Mouse (Mus musculus) lung, postnatal 10 days (tissue): ENCODE results near the gene Map7.
A peak's percentile ranks its signal among the peaks of the same experiment; 100 is the strongest.

Experiments
- DNase-seq: peaks from one replicate; pipeline ENCODE4 v3.0.0; 2021

Gene Map7

DNA sequence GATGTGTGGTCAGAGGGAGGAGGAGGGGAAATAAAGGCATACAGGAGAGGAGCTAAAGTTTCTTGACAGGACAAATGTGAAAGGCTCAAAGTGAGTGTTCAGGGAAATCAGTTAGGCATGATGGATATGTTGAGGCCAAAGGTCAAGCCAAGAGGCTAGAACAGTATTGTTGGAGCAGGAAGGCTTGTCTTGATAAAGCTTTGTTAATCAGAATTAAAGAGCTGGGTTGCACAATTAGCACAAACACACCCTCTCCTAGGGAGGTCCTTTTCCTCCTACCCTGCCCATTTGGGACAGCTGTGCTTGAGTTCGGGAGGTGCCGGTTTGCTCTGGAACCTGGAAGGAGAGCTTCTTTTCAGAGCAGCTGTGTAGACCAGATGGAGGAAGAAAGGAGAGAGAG lies 5.2 kb downstream of the Map7 start:
- no peak for DNase-seq

DNA sequence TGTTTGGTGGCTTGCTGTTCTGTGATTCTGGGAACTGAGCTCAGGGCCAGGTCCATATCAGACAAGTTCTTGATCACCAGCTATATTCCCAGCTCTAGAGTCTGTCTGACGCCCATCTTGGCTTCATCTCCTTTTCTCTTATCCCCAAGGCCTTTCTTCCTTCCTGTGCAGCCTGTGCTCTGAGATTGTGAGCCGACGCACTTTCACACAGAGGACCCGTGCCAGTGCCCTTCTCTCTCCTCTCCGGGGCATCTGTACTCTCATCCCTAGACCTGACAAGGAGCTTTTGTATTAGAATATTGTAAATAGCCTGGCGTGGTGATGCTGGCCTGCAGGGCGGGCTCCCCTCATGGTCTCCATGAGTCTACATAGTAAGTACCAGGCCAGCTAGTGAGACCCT lies 7.1 kb downstream of the Map7 start:
- no peak for DNase-seq

DNA sequence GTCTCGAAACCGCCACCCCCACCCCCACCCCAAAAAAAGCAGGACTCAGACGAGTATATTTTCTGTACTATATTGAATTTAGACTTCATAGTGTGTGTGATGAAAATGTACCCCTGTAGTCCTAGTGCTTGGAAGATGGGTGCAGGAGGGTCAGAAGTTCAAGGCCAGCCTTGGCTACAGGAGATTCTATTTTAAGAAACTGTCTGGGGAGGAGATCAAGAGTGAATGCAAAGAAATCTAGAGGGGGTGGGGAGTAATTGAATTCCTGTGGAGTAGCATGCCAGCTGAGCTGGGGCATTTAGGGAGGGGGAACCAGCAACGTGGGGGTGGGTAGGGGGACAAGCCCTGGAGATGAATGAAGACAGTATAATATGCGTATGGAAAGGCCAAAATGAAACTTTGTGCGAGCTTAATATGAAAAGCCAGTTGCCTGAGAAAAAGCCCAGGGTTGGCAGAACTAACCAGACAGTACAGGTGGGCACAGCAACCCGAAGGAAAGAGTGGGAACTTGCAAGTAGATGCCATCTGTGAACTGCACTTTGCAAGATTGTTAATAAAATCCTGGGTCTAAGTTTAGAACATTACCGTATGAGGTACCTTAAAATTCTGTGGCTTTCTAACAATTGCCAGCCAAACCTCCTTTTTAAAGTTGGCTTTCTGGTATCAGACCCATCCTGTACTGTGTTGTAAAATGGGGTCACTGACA lies 8.9 kb downstream of the Map7 start:
- DNase-seq: no peak

DNA sequence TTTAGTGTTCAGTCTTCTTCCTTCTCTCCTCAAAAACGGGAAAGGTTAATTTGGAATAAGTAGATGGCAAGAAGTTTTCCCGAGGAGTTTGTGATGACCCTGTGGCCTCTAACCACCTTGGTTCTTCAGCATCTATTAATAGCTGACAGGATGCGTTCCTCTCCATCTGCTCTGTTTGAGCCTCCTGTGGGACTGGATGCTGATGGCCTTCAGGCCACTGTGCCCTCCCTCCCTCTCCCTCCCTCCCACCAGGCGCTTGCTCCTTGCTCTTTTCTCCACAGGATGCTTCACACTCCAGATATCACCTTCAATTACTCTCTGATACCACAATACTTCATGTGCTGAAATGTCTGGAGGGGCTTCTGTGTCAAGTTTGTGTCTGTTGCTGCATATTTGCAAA lies 10.5 kb downstream of the Map7 start:
- DNase-seq: no peak

DNA sequence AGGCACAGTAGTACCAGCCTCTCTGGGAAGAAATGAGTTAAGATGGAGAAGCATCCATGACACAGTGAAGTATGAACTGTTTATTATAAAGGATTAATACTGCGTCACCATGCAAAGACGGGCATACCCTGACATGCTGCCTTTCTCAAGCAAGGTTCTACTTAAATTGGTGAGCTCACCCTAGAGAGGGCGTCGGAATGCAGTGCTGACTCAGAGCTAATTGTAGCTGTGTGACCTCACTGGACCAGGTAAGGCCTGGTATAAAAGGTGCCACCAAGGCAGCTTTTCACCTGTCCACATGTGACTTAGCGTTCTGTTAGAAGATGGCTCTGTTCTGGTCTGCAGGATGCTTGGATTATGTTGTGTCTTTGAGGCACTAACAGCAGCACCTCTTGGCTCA lies 11.0 kb downstream of the Map7 start:
- DNase-seq: no peak

DNA sequence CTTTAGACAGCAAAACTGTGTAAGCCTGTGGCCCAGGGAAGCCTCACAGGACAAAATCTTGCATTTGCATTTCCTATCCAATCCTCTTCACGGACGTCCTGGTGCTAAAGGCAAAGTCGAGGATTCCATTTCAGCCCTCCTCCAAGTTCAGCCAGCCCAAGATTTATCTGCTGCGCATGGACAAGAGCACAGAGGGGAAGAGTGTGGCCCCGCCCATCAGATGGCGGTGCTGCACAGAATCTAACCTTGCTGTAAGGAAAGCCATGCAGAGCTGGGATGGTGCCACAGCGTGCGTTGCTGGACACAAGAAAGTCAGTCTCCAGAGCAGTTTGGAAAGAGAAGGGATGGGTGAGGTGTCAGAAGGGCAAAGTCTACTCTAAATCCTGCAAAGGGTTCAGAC lies 12.6 kb downstream of the Map7 start:
- DNase-seq: no peak

DNA sequence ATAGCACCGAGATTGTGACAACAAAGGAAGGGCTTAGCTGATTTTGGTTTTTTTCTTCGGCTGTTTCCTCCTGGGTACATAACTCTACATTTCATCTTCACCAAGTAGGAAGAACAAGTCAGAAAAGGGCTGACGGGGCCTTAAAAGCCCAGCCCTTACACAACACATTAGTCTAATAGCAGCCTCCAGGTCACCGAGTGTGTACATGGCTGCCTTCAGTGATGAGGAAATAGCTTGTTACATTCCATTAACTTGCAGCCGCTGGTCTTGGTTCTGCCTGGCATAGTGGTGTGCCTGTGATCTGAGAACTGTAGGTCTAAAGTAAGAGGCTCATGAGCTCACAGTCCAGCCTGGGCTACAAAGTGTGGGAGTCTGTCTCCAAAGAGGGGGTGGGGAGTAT lies 16.5 kb downstream of the Map7 start:
- DNase-seq: no peak

DNA sequence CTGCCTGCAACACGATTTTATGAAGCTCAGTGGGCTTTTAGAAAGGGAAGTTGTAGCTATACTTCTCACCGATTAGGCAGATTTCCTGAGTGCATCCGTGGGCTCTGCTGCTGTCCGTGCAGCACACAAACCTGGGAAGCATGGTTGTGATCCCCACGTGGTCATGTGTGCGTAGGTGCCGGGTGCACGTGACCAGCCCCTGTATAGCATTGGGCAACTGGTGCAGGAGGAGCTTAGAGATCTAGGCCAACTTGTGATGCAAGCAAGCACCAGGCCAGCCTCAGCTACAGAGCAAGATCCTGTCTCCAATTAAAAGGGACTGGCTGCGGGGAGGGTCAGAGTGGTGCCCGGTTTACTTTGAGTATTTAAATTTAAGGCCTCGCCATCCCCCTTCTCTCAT lies 18.5 kb downstream of the Map7 start:
- DNase-seq: no peak

DNA sequence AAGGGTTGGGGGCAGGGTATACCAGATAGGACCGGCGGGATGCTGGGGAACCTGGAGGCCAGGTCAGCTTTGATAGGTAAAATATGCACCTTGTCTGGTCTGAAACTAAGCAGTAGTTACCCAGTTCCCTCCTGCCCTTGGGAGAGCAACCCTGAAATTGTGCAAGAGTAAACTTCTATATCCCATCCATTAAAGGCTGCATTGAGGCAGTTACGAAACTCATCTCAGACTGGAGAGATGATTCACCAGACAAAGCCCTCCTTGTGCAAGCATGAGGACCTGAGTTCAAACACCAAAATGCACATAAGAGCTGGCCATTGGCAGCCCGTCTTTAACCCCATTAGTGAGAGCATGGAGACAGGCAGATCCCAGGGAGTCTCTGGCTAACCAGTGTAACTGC lies 19.2 kb downstream of the Map7 start:
- no peak for DNase-seq

DNA sequence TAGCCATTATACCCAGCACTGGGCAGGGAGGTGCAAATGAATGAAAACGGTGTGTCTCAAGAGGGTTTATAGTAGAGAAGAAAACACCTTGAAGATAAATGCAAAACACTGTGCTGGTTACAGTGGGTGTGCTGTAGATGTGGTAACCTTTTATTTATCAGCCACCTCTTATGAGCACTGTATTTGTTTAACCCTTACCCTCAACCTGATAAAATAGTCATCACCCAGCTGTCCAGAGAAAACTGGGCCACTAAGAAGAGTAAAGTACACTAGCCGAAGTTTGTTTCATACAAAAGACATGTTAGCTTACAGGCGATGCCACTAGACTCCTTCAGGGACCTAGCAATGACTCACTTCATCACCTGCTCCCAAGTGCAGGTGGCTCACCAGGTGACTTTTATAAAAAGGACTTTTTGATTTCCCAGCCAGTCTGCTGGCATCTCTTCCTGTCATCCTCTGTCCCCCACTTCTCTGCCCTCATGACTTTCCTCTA lies 21.0 kb downstream of the Map7 start:
- no peak for DNase-seq

DNA sequence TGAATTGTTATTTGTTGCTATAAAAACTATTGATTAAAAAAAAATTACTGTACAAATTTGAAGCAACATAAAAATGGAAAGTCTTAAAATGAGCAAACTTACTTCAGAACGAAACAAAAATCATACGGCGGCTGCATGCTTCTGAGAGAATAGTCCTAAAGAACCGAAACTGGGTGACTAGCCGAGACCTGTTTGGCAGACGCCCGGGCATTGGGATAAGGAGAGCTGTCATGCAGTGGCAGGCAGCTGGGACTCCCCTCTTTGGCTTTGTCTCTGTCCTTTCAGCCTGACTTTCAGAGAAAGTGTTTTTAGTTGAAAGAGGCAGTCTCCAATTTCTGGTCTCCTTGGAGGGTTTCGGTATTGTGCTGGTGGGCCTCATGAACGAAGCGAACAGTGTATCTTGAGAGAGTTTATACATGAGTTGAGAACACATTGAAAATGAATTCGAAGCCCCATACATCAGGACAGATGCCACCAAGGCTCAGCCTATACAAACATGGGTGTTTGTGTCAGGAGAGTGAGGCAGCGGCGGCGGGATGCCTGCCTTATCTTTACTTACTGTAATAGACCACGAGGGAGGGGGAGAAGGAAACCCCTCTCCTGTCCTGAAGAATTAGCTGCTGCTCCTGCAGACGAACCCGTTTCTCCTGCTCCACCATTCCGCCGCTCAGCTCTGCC lies 21.8 kb downstream of the Map7 start:
- DNase-seq: no peak

DNA sequence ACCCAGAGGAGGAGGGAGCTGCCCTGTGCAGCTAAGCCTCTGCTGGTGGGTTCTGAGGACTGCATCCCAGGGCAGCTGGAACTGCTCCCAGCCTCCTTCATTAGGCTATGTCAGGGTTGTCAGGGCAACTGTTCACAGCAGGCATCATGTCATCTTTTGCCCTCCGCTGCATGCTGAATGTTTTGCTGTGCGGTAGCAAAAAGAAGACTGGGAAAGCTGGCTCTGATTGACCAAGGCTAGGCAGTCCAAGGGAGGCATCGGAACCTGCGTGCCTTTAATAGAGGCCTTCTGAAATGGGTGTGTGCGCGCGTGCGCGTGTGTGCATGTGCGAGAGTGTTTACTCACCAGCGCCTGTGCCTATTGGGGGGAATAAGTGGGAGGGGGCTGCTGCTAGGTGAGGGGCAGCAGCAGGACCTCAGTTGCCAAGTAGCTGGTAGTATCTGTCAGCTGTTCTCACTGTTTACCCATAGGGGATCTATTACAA lies 22.4 kb downstream of the Map7 start:
- DNase-seq: peak; percentile 91

DNA sequence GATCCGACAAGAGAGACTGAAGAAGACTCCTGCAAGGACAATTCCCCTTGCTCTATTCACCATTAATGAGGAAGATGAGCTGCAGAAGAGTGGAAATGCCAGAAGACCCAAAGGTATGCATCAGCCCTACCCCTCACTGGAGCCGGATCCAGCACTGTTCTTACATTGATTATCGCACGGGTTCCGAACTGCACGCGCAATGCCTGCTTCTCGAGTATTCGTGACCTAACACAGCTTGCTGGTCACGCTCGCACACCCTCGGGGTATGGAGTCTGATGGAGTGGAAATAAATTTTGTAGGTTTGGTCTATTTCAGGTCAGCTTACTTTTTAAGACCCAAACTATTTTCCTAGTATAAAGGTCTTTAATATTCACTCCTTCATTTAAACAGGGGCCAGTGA lies 22.9 kb downstream of the Map7 start:
- DNase-seq: no peak

DNA sequence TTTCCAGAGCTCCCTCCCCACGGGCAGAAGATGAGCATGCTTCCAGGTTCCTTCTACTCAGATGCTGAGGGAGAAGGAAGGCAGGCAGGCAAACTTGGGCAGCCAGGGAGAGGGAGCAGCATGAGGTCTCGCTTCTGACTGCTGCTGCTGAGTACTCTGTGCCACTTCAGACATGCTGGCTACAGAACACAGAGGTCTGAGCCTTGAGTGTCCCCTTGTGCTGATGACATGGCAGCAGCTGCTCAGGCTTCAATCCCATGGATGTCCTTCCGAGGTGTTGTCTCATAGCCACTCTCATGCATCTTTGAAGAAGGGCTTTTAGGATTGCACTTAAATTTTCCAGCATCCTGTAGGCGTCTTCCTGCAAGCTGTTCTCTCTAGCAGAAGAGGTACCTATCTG lies 23.5 kb downstream of the Map7 start:
- no peak for DNase-seq

DNA sequence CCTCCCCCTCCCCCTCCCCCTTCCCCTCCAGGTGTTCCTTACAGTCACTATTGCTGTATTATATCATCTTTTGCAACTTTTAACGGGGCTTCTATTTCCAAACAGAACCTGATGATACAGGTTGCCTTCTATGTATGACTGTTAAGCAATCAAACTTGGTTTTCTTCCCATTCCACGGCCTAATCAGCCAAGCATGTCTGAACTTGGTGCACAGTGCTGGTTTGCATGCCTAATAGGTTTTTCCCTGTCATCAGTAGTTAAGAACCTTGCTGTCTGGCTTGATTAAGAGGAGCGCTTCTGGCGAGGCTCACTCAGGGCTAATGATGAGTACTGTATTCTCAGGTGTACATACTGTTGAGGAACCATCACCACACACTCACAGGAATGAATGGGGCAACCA lies 25.5 kb downstream of the Map7 start:
- DNase-seq: no peak

DNA sequence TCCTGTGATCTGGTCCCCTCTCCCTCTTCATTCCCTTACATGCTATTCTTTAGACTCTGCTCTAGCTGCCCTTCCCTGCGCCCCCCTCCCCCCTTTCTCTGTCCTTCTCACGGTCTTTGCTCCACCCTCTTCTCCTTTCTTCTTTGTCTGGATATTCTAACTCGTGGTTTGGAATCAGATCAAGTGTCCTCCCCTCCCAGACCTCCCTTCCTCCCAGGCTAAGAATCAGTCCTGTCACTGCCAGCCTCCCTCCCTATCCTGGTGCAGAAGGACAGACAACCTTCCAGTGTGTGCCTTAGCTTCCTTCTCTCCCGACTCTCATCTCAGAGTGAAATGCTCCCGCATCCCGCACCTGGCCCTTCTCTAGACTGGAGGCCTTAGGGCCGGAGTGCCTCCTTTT lies 27.8 kb downstream of the Map7 start:
- no peak for DNase-seq

DNA sequence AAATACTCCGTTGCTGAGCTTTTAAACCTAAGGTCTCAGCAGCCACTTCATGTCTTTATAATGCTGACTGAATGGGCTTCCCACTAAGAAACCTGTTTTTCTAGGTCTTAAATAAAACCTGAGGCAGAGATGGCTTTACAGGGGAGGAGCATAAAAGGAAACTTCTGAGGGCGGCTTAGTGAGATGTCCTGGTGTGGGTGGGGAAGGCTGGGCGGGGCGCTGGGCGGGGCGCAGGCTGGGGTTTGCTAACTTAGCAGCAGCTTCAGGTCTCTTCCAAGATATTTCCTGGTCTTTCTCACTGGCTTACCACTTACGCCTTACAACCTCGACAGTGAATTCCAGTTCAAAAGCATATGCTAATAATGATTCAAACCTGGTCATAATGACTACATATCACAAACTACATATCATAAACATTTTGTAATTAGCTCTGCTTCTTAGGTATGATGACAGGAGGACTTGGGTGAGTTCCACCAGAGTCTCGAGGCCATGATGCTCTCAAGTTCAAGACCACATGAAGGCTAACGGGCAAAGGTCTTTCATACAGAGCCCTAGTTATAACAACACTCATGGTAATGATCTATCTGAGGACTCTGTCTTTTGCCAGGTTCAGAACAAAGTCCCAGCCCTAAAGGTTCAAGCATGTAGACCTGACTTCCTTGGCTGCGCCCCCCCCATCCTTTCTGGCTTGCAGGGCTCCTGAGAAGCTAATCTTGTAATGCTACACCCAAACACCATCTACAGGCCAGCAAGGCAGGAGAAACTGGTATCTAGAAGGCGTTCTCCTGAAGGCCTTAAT lies 30.7 kb downstream of the Map7 start:
- no peak for DNase-seq

DNA sequence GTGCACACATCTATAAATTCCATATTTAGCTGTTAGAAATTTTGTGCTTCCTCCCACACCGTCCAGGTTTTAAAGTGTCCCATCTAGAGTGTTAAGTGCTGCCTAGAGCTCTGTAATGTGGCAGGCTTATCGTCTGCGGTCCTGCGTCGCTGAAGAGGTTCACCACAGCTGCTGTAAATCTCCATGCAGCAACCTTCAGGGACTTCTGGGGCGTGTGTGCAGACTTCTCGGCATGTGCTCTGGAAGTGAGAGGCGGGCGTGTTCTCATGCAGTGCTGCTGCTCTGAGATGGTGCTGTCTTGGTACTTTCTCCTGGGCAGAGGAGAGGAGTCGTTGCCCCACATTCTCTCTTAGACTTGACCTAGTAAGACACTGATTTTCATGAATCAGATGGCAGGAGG lies 32.9 kb downstream of the Map7 start:
- DNase-seq: no peak

DNA sequence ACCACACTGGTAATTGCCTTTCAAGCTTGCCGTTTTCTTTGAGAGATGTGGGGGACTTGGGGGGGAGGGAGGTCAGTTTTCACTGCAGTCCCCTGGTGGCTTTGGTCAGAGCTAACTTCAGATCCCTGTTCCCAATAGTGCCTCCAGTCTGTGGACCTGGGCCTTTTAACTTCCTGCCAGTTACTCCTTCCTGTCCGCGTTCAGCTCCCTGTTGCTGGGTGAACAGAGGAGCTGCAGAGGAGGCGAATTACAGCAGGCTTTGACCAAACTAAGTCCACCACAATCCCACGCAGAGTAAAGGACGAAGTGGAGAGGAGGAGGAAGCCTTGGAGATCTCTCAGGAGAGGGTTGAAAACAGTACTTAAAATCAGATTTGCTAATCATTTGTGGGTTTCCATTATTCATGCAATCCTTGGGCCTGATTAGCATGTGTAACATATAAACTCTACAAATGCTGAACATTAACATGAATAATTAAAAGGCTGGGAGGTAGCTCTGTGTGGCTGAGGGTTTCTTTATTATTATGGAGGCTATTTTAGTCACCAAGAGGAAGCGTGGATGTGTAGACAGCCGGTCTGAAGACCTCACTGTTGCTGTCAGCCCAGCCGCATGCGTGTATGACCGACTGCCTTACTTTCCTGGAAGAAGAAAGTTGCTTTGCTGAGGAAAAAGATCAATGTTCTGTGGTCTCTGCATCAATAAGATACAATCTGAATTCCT lies 33.6 kb downstream of the Map7 start:
- no peak for DNase-seq

DNA sequence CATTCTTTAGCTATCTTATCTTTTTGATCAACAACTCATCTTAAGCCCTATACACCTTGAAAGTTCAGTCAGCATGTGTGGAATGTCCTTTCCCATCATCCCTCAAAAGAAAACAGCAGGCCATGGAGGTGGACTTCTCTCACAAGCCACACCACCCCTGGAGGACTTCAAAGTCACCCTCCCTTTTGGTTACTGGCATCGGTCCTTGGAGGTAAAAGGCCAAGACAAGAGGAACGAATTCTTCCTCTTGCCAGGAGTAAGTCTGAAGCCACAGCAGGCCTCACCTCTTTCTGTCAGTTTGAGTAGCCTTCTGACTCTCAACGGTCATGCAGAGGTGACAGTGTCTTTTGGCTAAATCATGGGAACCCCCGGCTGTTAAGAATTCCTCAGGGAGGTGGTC lies 36.1 kb downstream of the Map7 start:
- DNase-seq: no peak

DNA sequence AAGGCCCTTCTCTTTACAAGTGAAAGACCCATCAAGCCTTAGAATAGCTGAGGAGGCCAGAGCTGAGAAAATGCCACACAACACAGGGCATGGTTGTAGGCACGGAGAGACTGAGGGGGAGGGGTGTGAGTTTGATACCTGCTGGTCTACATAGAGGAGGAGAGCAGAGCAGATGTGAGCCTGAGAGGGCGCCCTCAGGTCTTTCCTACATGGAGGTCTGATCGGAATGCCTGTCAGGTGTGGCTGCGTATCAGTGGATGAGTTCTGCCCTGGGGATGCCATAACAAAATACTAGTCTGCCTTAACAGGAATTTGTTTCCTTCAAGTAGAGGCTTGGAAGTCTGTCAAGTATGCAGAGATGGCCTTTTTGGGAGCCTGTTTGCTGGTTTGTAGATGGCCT lies 37.0 kb downstream of the Map7 start:
- DNase-seq: no peak

DNA sequence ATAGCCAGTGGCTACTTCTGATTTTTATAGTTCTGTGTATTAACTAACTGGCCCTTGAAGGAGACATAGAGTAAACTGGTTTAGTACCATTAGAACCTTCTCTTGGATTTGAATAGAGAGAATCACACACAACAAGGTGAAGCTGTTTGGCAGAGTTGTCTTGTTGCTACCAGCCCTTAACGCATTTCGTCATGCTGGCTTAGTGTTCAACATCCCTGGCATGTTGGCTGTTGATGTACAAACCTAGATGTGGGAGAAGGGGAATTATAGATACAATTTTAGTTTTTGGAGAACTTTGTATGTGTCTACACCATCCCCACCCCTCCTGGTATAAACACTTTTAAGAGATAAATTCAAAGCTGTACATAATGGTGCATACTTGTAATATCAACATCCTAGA lies 37.5 kb downstream of the Map7 start:
- DNase-seq: no peak

DNA sequence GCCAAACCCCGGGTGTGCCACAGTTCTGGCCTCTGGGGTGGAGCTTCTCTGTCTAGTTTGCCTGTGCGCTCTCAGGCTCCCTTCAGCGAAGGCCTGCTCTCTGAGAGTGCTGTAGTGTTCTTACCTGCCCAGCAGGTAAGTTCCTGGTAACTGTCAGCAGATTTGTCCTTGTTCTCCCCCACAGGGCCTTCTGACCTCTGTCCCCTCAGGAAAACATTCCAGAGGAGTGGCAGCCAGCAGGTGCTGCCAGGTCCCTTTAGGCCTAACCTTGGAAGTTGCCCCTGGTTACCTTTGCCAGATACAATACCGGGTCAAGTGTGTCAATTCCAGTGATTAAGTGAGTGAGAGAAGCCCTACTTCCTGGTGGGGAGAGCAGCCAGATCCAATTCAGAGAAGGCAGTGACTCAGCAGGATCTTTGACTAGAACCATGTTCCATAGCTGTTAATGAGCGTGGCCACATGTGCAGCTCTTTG lies 38.6 kb downstream of the Map7 start:
- peak; percentile 17 for DNase-seq
